Mouse (Mus musculus): Measurements from ENCODE around the gene Etnk2. TPM values are rescaled to one million over a fixed set of nuclear protein-coding genes. Genes with fewer than 3 reads are reported as not detected.

Gene Etnk2
- total RNA-seq, 2 experiments from 2014 or later, result 0.38 to 0.50 TPM

- intact Hi-C loops (cut with DNase I), result no loop called here
- no peak for DNase-seq
Observed at GRCm38 (mm10) chr1:133408880-133409516, 45.6 kb downstream of the Etnk2 start.

- DNase-seq, result no peak
- intact Hi-C loops (cut with DNase I), result no loop called here
Observed at GRCm38 (mm10) chr1:133409786-133410185, 46.4 kb downstream of the Etnk2 start.

- intact Hi-C loops (cut with DNase I), result no loop called here
- no peak for DNase-seq
Observed at GRCm38 (mm10) chr1:133411506-133412147, 48.3 kb downstream of the Etnk2 start.

GRCm38 (mm10) chr1:133412941-133413340 lies 49.6 kb downstream of the Etnk2 start:
- intact Hi-C loops (cut with DNase I), result no loop called here
- peak in 1 of 2 experiments; percentile 44 for DNase-seq

- DNase-seq, result no peak
- intact Hi-C loops (cut with DNase I), result no loop called here
Observed at GRCm38 (mm10) chr1:133415086-133415485, 51.7 kb downstream of the Etnk2 start.

GRCm38 (mm10) chr1:133415505-133415904 lies 52.1 kb downstream of the Etnk2 start:
- intact Hi-C loops (cut with DNase I), result no loop called here
- no peak for DNase-seq

- DNase-seq, result no peak
- intact Hi-C loops (cut with DNase I), result no loop called here
Observed at GRCm38 (mm10) chr1:133416472-133416871, 53.1 kb downstream of the Etnk2 start.

GRCm38 (mm10) chr1:133417113-133417512 lies 53.7 kb downstream of the Etnk2 start:
- intact Hi-C loops (cut with DNase I), result no loop called here
- no peak for DNase-seq

- peak in 1 of 2 experiments; percentile 11 for DNase-seq
- intact Hi-C loops (cut with DNase I), result no loop called here
Observed at GRCm38 (mm10) chr1:133417539-133417938, 54.2 kb downstream of the Etnk2 start.

- intact Hi-C loops (cut with DNase I), result no loop called here
Observed at GRCm38 (mm10) chr1:133418164-133418800, 54.9 kb downstream of the Etnk2 start.

GRCm38 (mm10) chr1:133419178-133419834 lies 55.9 kb downstream of the Etnk2 start:
- intact Hi-C loops (cut with DNase I), result no loop called here
- DNase-seq, result peak in 1 of 2 experiments; percentile 2

More at GRCm38 (mm10) chr1:133418164-133418800, 54.9 kb downstream of the Etnk2 start:
- peak; percentile 84 to 85 for DNase-seq

- intact Hi-C loops (cut with DNase I), result loop anchor here (5.0 kb wide), 1 partner anchor 1787 kb away; no protein-coding TSS in a partner anchor
Observed at GRCm38 (mm10) chr1:133420491-133420890, 57.1 kb downstream of the Etnk2 start.

GRCm38 (mm10) chr1:133421061-133421460 lies 57.7 kb downstream of the Etnk2 start:
- DNase-seq, result peak in 1 of 2 experiments; percentile 7
- intact Hi-C loops (cut with DNase I), result loop anchor here (5.0 kb wide), 1 partner anchor 1786 kb away; no protein-coding TSS in a partner anchor

More at GRCm38 (mm10) chr1:133420491-133420890, 57.1 kb downstream of the Etnk2 start:
- DNase-seq, result peak in 1 of 2 experiments; percentile 20

GRCm38 (mm10) chr1:133421975-133422570 lies 58.7 kb downstream of the Etnk2 start:
- intact Hi-C loops (cut with DNase I), result loop anchor here (1.0 to 5.0 kb wide), 4 partner anchors 27 to 1785 kb away; no protein-coding TSS in a partner anchor
- DNase-seq, result peak in 1 of 2 experiments; percentile 19

- DNase-seq, result peak; percentile 68 to 76
- intact Hi-C loops (cut with DNase I), result loop anchor here (1.0 to 5.0 kb wide), 4 partner anchors 26 to 1785 kb away; no protein-coding TSS in a partner anchor
Observed at GRCm38 (mm10) chr1:133422615-133423161, 59.3 kb downstream of the Etnk2 start.

GRCm38 (mm10) chr1:133423166-133423542 lies 59.8 kb downstream of the Etnk2 start:
- intact Hi-C loops (cut with DNase I), result loop anchor here (2.0 to 5.0 kb wide), 3 partner anchors 26 to 1784 kb away; no protein-coding TSS in a partner anchor
- peak in 1 of 2 experiments; percentile 38 for DNase-seq

- intact Hi-C loops (cut with DNase I), result loop anchor here (2.0 to 5.0 kb wide), 3 partner anchors 25 to 1783 kb away; no protein-coding TSS in a partner anchor
- peak; percentile 77 to 85 for DNase-seq
Observed at GRCm38 (mm10) chr1:133423543-133424480, 60.4 kb downstream of the Etnk2 start, which contains the start of gene Sox13. TSS of gene Sox13 (minus strand) at chr1:133424377.

- DNase-seq, result no peak
- intact Hi-C loops (cut with DNase I), result loop anchor here (5.0 kb wide), 1 partner anchor 1783 kb away; no protein-coding TSS in a partner anchor
Observed at GRCm38 (mm10) chr1:133424547-133425140, 61.3 kb downstream of the Etnk2 start.

All from heart, postnatal 36 days (tissue).